Comparison of ENCODE assay signal across 8 mouse cellular contexts in genomic region chr4:65125341-65126332, GRCm38 (mm10). TPM values are rescaled to one million over a fixed set of nuclear protein-coding genes. Genes with fewer than 3 reads are reported as not detected.
DNase-seq lines count a peak whose midpoint lies in the region; ATAC-seq and TF ChIP-seq lines count a peak whose summit lies in the region.

No protein-coding gene starts in this region.

- H3K4me3 ChIP-seq in C2C12 (ENCODE audit: insufficient read depth, poor library complexity, severe bottlenecking), result peak overlapping the region; percentile 31
- H3K4me3 ChIP-seq in forebrain, embryonic 11.5 days (ENCODE audit: low read depth, low read length), result peak overlapping the region; percentile 62
- peak overlapping the region; percentile 48 for H3K4me3 ChIP-seq in lung, adult 2 months (replicated peaks; ENCODE audit: extremely low read depth, low read depth, low read length)

- no peaks in the 10 kb centered on the region for H3K9me3 ChIP-seq in forebrain, embryonic 11.5 days (ENCODE audit: control insufficient read depth, low read length)

- no peak for TF ChIP-seq CTCF in C2C12 (IDR thresholded peaks at IDR 0.05; ENCODE audit: control insufficient read depth, insufficient read depth, insufficient read length)
- TF ChIP-seq CTCF in lung, adult 2 months (IDR thresholded peaks at IDR 0.05; ENCODE audit: insufficient read depth, low read length), result no peak

- H3K36me3 ChIP-seq in C2C12 (ENCODE audit: control insufficient read depth, insufficient read depth), result no peaks in the 10 kb centered on the region
- no peaks in the 10 kb centered on the region for H3K36me3 ChIP-seq in forebrain, embryonic 11.5 days (ENCODE audit: control insufficient read depth, insufficient read depth, low read length)

- no peak overlapping the region for H3K27ac ChIP-seq in forebrain, embryonic 11.5 days (ENCODE audit: low read depth, low read length)

- peak overlapping the region; percentile 79 for H3K4me2 ChIP-seq in forebrain, embryonic 11.5 days (ENCODE audit: low read depth, low read length, severe bottlenecking)

- no peaks in the 10 kb centered on the region for H3K79me2 ChIP-seq in C2C12 (ENCODE audit: control insufficient read depth, insufficient read depth)

- TF ChIP-seq POLR2A in lung, adult 2 months (IDR thresholded peaks at IDR 0.05; ENCODE audit: borderline replicate concordance, extremely low read depth, low read depth, low read length), result no peak

- peak overlapping the region; percentile 46 for H3ac ChIP-seq in C2C12 (ENCODE audit: control insufficient read depth, insufficient read length, low read depth)

- intact Hi-C loops in heart, postnatal 10 days (cut with DNase I), result loop anchor here (10.0 kb wide), 1 partner anchor 591 kb away; no protein-coding TSS in a partner anchor

- no peaks in the 10 kb centered on the region for H3K27me3 ChIP-seq in C2C12 (ENCODE audit: control insufficient read depth, insufficient read depth, insufficient read length)
- H3K27me3 ChIP-seq in forebrain, embryonic 11.5 days (ENCODE audit: control insufficient read depth, insufficient read depth, low read length), result no peaks in the 10 kb centered on the region; the same call in 1 of the 2 replicates

- WGBS in forebrain, embryonic 11.5 days, result under 1% methylated on average over 28 of the region's 30 CpGs
- under 1% methylated on average over 30 of the region's 30 CpGs for WGBS in lung, adult 2 months

- DNase-seq in brain, adult 2 months (ENCODE audit: low read depth, low spot score), result peak; percentile 84
- peak; percentile 75 for DNase-seq in forebrain, embryonic 11.5 days (ENCODE audit: low spot score)
- DNase-seq in heart, postnatal 10 days, result peak; percentile 65 to 71
- DNase-seq in kidney, postnatal 14 days, result peak; percentile 71
- DNase-seq in lung, adult 2 months, result peak; percentile 28
- DNase-seq in retina, postnatal 1 day, result peak; percentile 74
- DNase-seq in natural killer cell, adult 2 months (ENCODE audit: low spot score in 2 of 2), result no peak

- no peaks in the 10 kb centered on the region for H3K79me3 ChIP-seq in C2C12 (ENCODE audit: low read depth)

- no peaks in the 10 kb centered on the region for H3K4me1 ChIP-seq in forebrain, embryonic 11.5 days (replicated peaks; ENCODE audit: control insufficient read depth, insufficient read depth, low read length)
- no peaks in the 10 kb centered on the region; the same call in 1 of the 2 replicates for H3K4me1 ChIP-seq in lung, adult 2 months (ENCODE audit: control insufficient read depth, insufficient read depth, low read length)

- peak; percentile 47 for ATAC-seq in forebrain, embryonic 11.5 days (replicated peaks; ENCODE audit: low FRiP score)

- H3K9ac ChIP-seq in forebrain, embryonic 11.5 days (ENCODE audit: low read length), result peak overlapping the region; percentile 75

TF ChIP-seq in C2C12, 6 proteins besides CTCF, POLR2A, EP300 and RAD21:
- no peak for TF ChIP-seq USF1 (IDR thresholded peaks at IDR 0.05; ENCODE audit: low read depth)
- no peak for TF ChIP-seq CEBPB (IDR thresholded peaks at IDR 0.05; ENCODE audit: low read depth)
- no peak for TF ChIP-seq MYOD1 (IDR thresholded peaks at IDR 0.05; ENCODE audit: control insufficient read depth, insufficient read length, low read depth)
- TF ChIP-seq MAX (IDR thresholded peaks at IDR 0.05), result no peak
- TF ChIP-seq FOSL1 (IDR thresholded peaks at IDR 0.05; ENCODE audit: insufficient read depth, low read length, poor library complexity, severe bottlenecking), result no peak
- TF ChIP-seq MYOG (IDR thresholded peaks at IDR 0.05; ENCODE audit: control insufficient read depth, extremely low read depth, insufficient read length), result no peak

RNA-seq across cellular contexts. Expression of gene Pappa, which starts 1.7 kb away (rescaled TPM):
- 0.57 TPM for polyA plus RNA-seq in C2C12 (2012; fragmentation: generic; extraction: Trizol)
- 3.9 and 4.1 TPM in 2 replicates for polyA plus RNA-seq in forebrain, embryonic 11.5 days (2014; fragmentation: Nextera tagmentation; extraction: Ambion mirVana)
- total RNA-seq in heart, postnatal 10 days (2021), result under 1 TPM; 0.94 to 0.98 TPM
- polyA plus RNA-seq in lung, adult 2 months (2012; rRNA removed), result 0.31 and 0.33 TPM in 2 replicates

Comparison
In these comparisons a context has a peak if more than half of its experiments do, and no peak if none do; other contexts are left out.
1. DNase-seq: peak in brain, adult 2 months (single experiment), forebrain, embryonic 11.5 days (single experiment), heart, postnatal 10 days (2 of 2), kidney, postnatal 14 days (single experiment), lung, adult 2 months (single experiment) and retina, postnatal 1 day (single experiment); none in natural killer cell, adult 2 months (0 of 2).
2. Peak in every context shown above with its lines, with median percentiles within 50 percentile points of each other: H3K4me3 ChIP-seq.